Mouse (Mus musculus): ENCODE results near the gene Ints1. TPM values are rescaled to one million over a fixed set of nuclear protein-coding genes. Genes with fewer than 3 reads are reported as not detected.
A peak's percentile ranks its signal among the peaks of the same experiment; 100 is the strongest.
"Not testable (repeated sequence)": the region's sequence is repeated elsewhere in the genome, so short reads cannot be mapped to it uniquely, and the experiment has no call there.

The Ints1 gene
- polyA plus RNA-seq, 1 experiment from 2014 or later = 21.9 TPM

- Histone ChIP-seq H3K4me3 (ENCODE audit: low read length) (no peak overlapping the region), H3K27ac (ENCODE audit: low read length) (no peak overlapping the region), H3K4me2 (ENCODE audit: low read depth, low read length) (no peak overlapping the region), H3K4me1 (replicated peaks; ENCODE audit: control insufficient read depth, insufficient read depth, low read length) (no peaks in the 10 kb centered on the region), H3K36me3 (ENCODE audit: control insufficient read depth, insufficient read depth, low read length) (peaks cover 14% of the 10 kb centered on the region), H3K27me3 (ENCODE audit: control insufficient read depth, insufficient read depth, low read depth, low read length) (no peaks in the 10 kb centered on the region), H3K9ac (ENCODE audit: low read length) (no peak overlapping the region), H3K9me3 (ENCODE audit: control insufficient read depth, low read length) (no peaks in the 10 kb centered on the region)
- WGBS = 72% methylated on average over 16 of the region's 16 CpGs
- no peak for ATAC-seq (ENCODE audit: low read depth)
Measured at GRCm38 (mm10) chr5:139749413-139750125, 25.9 kb downstream of the Ints1 start.

GRCm38 (mm10) chr5:139745771-139746170, 29.7 kb downstream of the Ints1 start:
- Histone ChIP-seq H3K9ac (ENCODE audit: low read length) (no peak overlapping the region), H3K4me1 (replicated peaks; ENCODE audit: control insufficient read depth, insufficient read depth, low read length) (peaks cover 4% of the 10 kb centered on the region; the same call in 1 of the 2 replicates), H3K4me3 (ENCODE audit: low read length) (no peak overlapping the region), H3K9me3 (ENCODE audit: control insufficient read depth, low read length) (no peaks in the 10 kb centered on the region), H3K27me3 (ENCODE audit: control insufficient read depth, insufficient read depth, low read depth, low read length) (no peaks in the 10 kb centered on the region), H3K27ac (ENCODE audit: low read length) (no peak overlapping the region), H3K36me3 (ENCODE audit: control insufficient read depth, insufficient read depth, low read length) (peaks cover 3% of the 10 kb centered on the region; the same call in 1 of the 2 replicates), H3K4me2 (ENCODE audit: low read depth, low read length) (no peak overlapping the region)
- ATAC-seq (ENCODE audit: low read depth) = peak; percentile 70
- 2% methylated on average over 3 of the region's 3 CpGs for WGBS

GRCm38 (mm10) chr5:139742640-139743039, 32.8 kb downstream of the Ints1 start:
- not testable (repeated sequence) for H3K9me3 ChIP-seq (ENCODE audit: control insufficient read depth, low read length); H3K27ac ChIP-seq (ENCODE audit: low read length); H3K4me2 ChIP-seq (ENCODE audit: low read depth, low read length); H3K27me3 ChIP-seq (ENCODE audit: control insufficient read depth, insufficient read depth, low read depth, low read length); H3K4me3 ChIP-seq (ENCODE audit: low read length); ATAC-seq (ENCODE audit: low read depth); H3K9ac ChIP-seq (ENCODE audit: low read length); H3K4me1 ChIP-seq (replicated peaks; ENCODE audit: control insufficient read depth, insufficient read depth, low read length); H3K36me3 ChIP-seq (ENCODE audit: control insufficient read depth, insufficient read depth, low read length)
- 16% methylated on average over 3 of the region's 3 CpGs for WGBS

GRCm38 (mm10) chr5:139738592-139739315, 36.7 kb downstream of the Ints1 start:
- no peak for ATAC-seq (ENCODE audit: low read depth)
- no peak overlapping the region for H3K9ac ChIP-seq (ENCODE audit: low read length)
- WGBS = 67% methylated on average over 7 of the region's 7 CpGs
- H3K4me3 ChIP-seq (ENCODE audit: low read length) = no peak overlapping the region
- H3K4me1 ChIP-seq (replicated peaks; ENCODE audit: control insufficient read depth, insufficient read depth, low read length) = peaks cover 21% of the 10 kb centered on the region
- no peaks in the 10 kb centered on the region for H3K27me3 ChIP-seq (ENCODE audit: control insufficient read depth, insufficient read depth, low read depth, low read length)
- H3K9me3 ChIP-seq (ENCODE audit: control insufficient read depth, low read length) = no peaks in the 10 kb centered on the region
- H3K4me2 ChIP-seq (ENCODE audit: low read depth, low read length) = no peak overlapping the region
- H3K36me3 ChIP-seq (ENCODE audit: control insufficient read depth, insufficient read depth, low read length) = no peaks in the 10 kb centered on the region
- no peak overlapping the region for H3K27ac ChIP-seq (ENCODE audit: low read length)

DNA sequence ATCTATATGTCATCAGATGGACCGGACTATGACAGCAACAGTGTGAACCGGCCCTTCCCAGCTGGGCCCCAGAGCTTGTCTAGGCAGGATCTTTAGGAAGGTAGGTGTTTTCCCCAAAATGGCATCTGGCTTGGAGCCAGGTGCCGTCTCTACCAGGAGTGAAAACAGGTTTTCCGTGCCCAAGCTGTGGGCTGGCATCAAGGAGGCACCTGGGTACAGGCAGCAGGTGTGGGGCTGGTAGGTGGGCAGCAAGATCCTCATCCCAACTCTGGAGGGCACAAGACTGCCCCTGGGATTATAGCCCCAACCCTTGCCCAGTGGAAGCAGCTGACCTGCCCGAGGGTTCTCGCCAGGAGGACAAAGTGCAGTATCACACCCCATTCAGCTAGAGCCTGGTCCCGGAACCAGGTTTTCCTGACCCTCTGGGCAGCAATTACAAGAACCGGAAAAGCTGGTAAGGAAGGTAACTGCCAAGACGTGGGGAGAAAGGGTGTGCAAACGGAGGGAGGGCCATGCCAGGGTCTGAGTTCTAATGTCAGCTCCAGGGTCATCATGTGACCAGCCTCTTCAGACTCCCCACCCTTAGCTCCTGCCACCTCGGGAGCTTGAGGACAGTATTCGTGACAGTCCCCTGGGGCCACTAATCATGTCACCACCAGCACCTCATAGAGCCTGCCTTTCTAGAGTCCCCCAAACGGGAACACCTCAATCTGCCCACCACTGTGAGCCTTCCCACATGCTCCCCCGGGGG, 37.5 kb downstream of the Ints1 start:
- Histone ChIP-seq H3K9me3 (ENCODE audit: control insufficient read depth, low read length) (no peaks in the 10 kb centered on the region), H3K36me3 (ENCODE audit: control insufficient read depth, insufficient read depth, low read length) (no peaks in the 10 kb centered on the region), H3K27me3 (ENCODE audit: control insufficient read depth, insufficient read depth, low read depth, low read length) (no peaks in the 10 kb centered on the region), H3K4me1 (replicated peaks; ENCODE audit: control insufficient read depth, insufficient read depth, low read length) (peaks cover 24% of the 10 kb centered on the region), H3K4me2 (ENCODE audit: low read depth, low read length) (no peak overlapping the region), H3K27ac (ENCODE audit: low read length) (no peak overlapping the region), H3K4me3 (ENCODE audit: low read length) (no peak overlapping the region), H3K9ac (ENCODE audit: low read length) (no peak overlapping the region)
- no peak for ATAC-seq (ENCODE audit: low read depth)
- WGBS = 75% methylated on average over 14 of the region's 14 CpGs

DNA sequence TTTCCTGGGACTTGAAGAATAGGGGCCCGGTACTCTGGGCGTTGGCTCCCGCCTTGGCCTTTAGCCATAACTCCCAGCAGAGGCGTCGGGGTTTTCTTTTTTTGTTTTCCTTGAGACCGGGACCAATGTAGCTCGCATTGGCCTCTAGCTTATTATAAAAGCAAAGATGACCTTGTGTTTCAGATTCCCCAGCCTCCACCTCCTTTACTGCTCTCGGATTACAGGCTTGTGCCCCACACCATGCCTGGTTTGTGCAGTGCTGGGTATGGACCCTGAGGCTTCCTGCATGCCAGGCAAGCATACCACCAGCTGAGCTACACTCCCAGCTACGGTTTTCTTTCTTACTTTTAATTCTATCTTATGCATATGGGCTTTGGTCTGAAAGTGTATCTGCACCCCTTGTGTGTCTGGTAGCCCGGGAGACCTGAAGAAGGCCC, 39.0 kb downstream of the Ints1 start:
- Histone ChIP-seq H3K27me3 (ENCODE audit: control insufficient read depth, insufficient read depth, low read depth, low read length) (no peaks in the 10 kb centered on the region), H3K4me1 (replicated peaks; ENCODE audit: control insufficient read depth, insufficient read depth, low read length) (peaks cover 28% of the 10 kb centered on the region), H3K9ac (ENCODE audit: low read length) (peak overlapping the region; percentile 48; the same call in 1 of the 2 replicates), H3K27ac (ENCODE audit: low read length) (peak overlapping the region; percentile 69; the same call in 1 of the 2 replicates), H3K4me2 (ENCODE audit: low read depth, low read length) (peak overlapping the region; percentile 95), H3K36me3 (ENCODE audit: control insufficient read depth, insufficient read depth, low read length) (no peaks in the 10 kb centered on the region), H3K9me3 (ENCODE audit: control insufficient read depth, low read length) (no peaks in the 10 kb centered on the region), H3K4me3 (ENCODE audit: low read length) (peak overlapping the region; percentile 32)
- ATAC-seq (ENCODE audit: low read depth) = peak; percentile 49
- 9% methylated on average over 10 of the region's 10 CpGs for WGBS

GRCm38 (mm10) chr5:139735677-139736503, 39.6 kb downstream of the Ints1 start, which contains the start of gene Micall2:
Micall2 (minus strand) TSS chr5:139736336.
- Histone ChIP-seq H3K4me3 (ENCODE audit: low read length) (peak within 1 kb of the TSS; percentile 56), H3K9me3 (ENCODE audit: control insufficient read depth, low read length) (no peaks in the 10 kb centered on the region), H3K27ac (ENCODE audit: low read length) (peak within 1 kb of the TSS; percentile 69; the same call in 1 of the 2 replicates), H3K9ac (ENCODE audit: low read length) (peak within 1 kb of the TSS; percentile 59), H3K4me1 (replicated peaks; ENCODE audit: control insufficient read depth, insufficient read depth, low read length) (peaks cover 34% of the 10 kb centered on the region), H3K27me3 (ENCODE audit: control insufficient read depth, insufficient read depth, low read depth, low read length) (no peaks in the 10 kb centered on the region), H3K4me2 (ENCODE audit: low read depth, low read length) (peak within 1 kb of the TSS; percentile 95), H3K36me3 (ENCODE audit: control insufficient read depth, insufficient read depth, low read length) (no peaks in the 10 kb centered on the region)
- peak; percentile 98 for ATAC-seq (ENCODE audit: low read depth)
- 3% methylated on average over 49 of the region's 50 CpGs for WGBS

- WGBS = 62% methylated on average over 7 of the region's 7 CpGs
- H3K27ac ChIP-seq (ENCODE audit: low read length) = no peak overlapping the region
- no peak overlapping the region for H3K9ac ChIP-seq (ENCODE audit: low read length)
- no peaks in the 10 kb centered on the region for H3K36me3 ChIP-seq (ENCODE audit: control insufficient read depth, insufficient read depth, low read length)
- H3K9me3 ChIP-seq (ENCODE audit: control insufficient read depth, low read length) = no peaks in the 10 kb centered on the region
- peaks cover 40% of the 10 kb centered on the region for H3K4me1 ChIP-seq (replicated peaks; ENCODE audit: control insufficient read depth, insufficient read depth, low read length)
- no peak overlapping the region for H3K4me3 ChIP-seq (ENCODE audit: low read length)
- no peaks in the 10 kb centered on the region for H3K27me3 ChIP-seq (ENCODE audit: control insufficient read depth, insufficient read depth, low read depth, low read length)
- ATAC-seq (ENCODE audit: low read depth) = no peak
- peak overlapping the region; percentile 95 for H3K4me2 ChIP-seq (ENCODE audit: low read depth, low read length)
Measured at GRCm38 (mm10) chr5:139734746-139735145, 40.7 kb downstream of the Ints1 start.

Measured in lung, embryonic 16.5 days (tissue).